ENCODE assay signal across 11 mouse cellular contexts in the genomic region with DNA sequence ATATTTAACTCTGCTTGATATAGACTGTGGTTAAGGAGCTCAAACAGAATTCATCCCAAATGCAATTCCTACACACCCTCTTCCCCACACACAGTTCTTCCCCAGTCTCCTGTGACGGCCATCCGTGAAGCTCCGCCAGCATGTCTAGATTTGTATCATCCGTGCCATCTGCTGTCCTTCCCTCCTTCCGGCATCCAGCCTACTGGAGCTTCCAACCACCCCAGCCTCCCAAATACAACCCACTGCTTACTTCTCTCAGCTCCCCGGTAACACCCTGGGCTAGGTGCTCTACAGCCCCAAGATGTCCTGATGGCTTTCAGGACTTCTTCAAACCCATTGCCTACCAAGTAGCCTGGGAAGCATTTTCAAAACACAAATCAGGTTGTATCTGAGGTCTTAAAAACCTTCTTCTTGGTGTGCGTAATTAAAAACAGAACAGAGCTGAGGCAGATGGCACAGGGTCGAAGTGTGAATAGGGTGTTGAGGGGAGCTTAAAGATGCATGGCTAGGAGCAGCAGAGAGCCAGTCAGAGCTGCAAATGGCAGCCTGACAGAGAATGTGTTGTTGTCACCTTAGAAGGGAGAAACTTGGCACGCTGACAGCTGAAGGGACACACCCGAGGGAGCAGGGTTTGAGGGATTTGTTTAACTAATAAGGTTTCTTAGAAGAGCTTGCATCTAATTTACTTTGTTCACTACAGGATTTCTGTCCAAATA.
A peak's percentile ranks its signal among the peaks of the same experiment; 100 is the strongest.
DNase-seq lines count a peak whose midpoint lies in the region; ATAC-seq lines count a peak whose summit lies in the region.
"Had no signal": no experiment of that assay in that cellular context is flagged by ENCODE, and none has a peak within 500 bp of the region (broad histone marks: within the 10 kb centered on the region; RNA-seq: fewer than 3 reads in every experiment).

No protein-coding gene starts in this region.

- H3K27ac ChIP-seq in embryonic facial prominence, embryonic 14.5 days (replicated peaks; ENCODE audit: low read depth, low read length): no peak overlapping the region
- no peak overlapping the region for H3K27ac ChIP-seq in embryonic facial prominence, embryonic 10.5 days (replicated peaks)
- H3K27ac ChIP-seq: kidney, postnatal 0 days; liver, embryonic 15.5 days; stomach, embryonic 15.5 days had no signal

- no peak overlapping the region for H3K9ac ChIP-seq in embryonic facial prominence, embryonic 14.5 days (ENCODE audit: low read depth, low read length)
- H3K9ac ChIP-seq: liver, embryonic 15.5 days; stomach, embryonic 15.5 days had no signal

- no peaks in the 10 kb centered on the region for H3K4me1 ChIP-seq in embryonic facial prominence, embryonic 14.5 days (ENCODE audit: control insufficient read depth, insufficient read depth, low read length)
- 0 out of 2 replicates have a peak, but pooled peaks cover 3% of the 10 kb centered on the region for H3K4me1 ChIP-seq in embryonic facial prominence, embryonic 10.5 days
- H3K4me1 ChIP-seq: liver, embryonic 15.5 days; stomach, embryonic 15.5 days had no signal

- intact Hi-C loops in left cerebral cortex, postnatal 36 days (cut with DNase I): no loop called here

- WGBS in embryonic facial prominence, embryonic 14.5 days: 60% methylated on average over 10 of the region's 10 CpGs
- WGBS in embryonic facial prominence, embryonic 10.5 days: 75% methylated on average over 10 of the region's 10 CpGs

- H3K27me3 ChIP-seq in embryonic facial prominence, embryonic 14.5 days (replicated peaks; ENCODE audit: control insufficient read depth, insufficient read depth, low read length): no peaks in the 10 kb centered on the region
- H3K27me3 ChIP-seq in embryonic facial prominence, embryonic 10.5 days (replicated peaks; ENCODE audit: low read depth, poor library complexity, severe bottlenecking): no peaks in the 10 kb centered on the region
- H3K27me3 ChIP-seq: liver, embryonic 15.5 days; stomach, embryonic 15.5 days had no signal

- no peak overlapping the region for H3K4me3 ChIP-seq in embryonic facial prominence, embryonic 14.5 days (ENCODE audit: low read depth, low read length)
- H3K4me3 ChIP-seq in embryonic facial prominence, embryonic 10.5 days: no peak overlapping the region
- H3K4me3 ChIP-seq: liver, embryonic 15.5 days; stomach, embryonic 15.5 days had no signal

- no peaks in the 10 kb centered on the region for H3K36me3 ChIP-seq in embryonic facial prominence, embryonic 14.5 days (ENCODE audit: control insufficient read depth, insufficient read depth, low read length)
- H3K36me3 ChIP-seq in embryonic facial prominence, embryonic 10.5 days (replicated peaks): no peaks in the 10 kb centered on the region
- H3K36me3 ChIP-seq: liver, embryonic 15.5 days; stomach, embryonic 15.5 days had no signal

- no peak overlapping the region for H3K4me2 ChIP-seq in embryonic facial prominence, embryonic 14.5 days (ENCODE audit: low read depth, low read length)
- H3K4me2 ChIP-seq: liver, embryonic 15.5 days; stomach, embryonic 15.5 days had no signal

- peak; percentile 50 for DNase-seq in embryonic facial prominence, embryonic 14.5 days (ENCODE audit: low spot score)
- no peak for DNase-seq in embryonic facial prominence, embryonic 10.5 days (ENCODE audit: low spot score)
- DNase-seq in cerebellum, adult 11 months: peak; percentile 69
- DNase-seq in frontal cortex, adult 2 months (ENCODE audit: extremely low spot score in 1 of 2, low spot score in 1 of 2): peak; percentile 28 to 78
- peak; percentile 66 to 73 for DNase-seq in left cerebral cortex, postnatal 36 days (ENCODE audit: low spot score in 2 of 2)
- no peak for DNase-seq in urinary bladder, postnatal 14 days (ENCODE audit: low spot score)
- DNase-seq in kidney, adult 18-20 months: no peak
- DNase-seq in urinary bladder, postnatal 36 days (ENCODE audit: low spot score in 2 of 2): no peak

- H3K9me3 ChIP-seq in embryonic facial prominence, embryonic 14.5 days (ENCODE audit: control insufficient read depth, low read length): no peaks in the 10 kb centered on the region
- no peaks in the 10 kb centered on the region for H3K9me3 ChIP-seq in embryonic facial prominence, embryonic 10.5 days
- H3K9me3 ChIP-seq: liver, embryonic 15.5 days; stomach, embryonic 15.5 days had no signal

- no peak for ATAC-seq in embryonic facial prominence, embryonic 14.5 days (ENCODE audit: low read depth)

Comparison
In these comparisons a context has a peak if more than half of its experiments do, and no peak if none do; other contexts are left out.
1. DNase-seq: peak in embryonic facial prominence, embryonic 14.5 days (single experiment), cerebellum, adult 11 months (single experiment), frontal cortex, adult 2 months (2 of 2) and left cerebral cortex, postnatal 36 days (2 of 2); none in embryonic facial prominence, embryonic 10.5 days (single experiment), urinary bladder, postnatal 14 days (single experiment), kidney, adult 18-20 months (single experiment) and urinary bladder, postnatal 36 days (0 of 2).